Mouse (Mus musculus): ENCODE measurements around the gene Gm37240. TPM values are rescaled to one million over a fixed set of nuclear protein-coding genes. Genes with fewer than 3 reads are reported as not detected.

Gene Gm37240
- total RNA-seq, 1 experiment from 2014 or later = 4.2 TPM

GRCm38 (mm10) chr3:85184916-85185315 lies 702.4 kb downstream of the Gm37240 start:
- DNase-seq = no peak

DNA sequence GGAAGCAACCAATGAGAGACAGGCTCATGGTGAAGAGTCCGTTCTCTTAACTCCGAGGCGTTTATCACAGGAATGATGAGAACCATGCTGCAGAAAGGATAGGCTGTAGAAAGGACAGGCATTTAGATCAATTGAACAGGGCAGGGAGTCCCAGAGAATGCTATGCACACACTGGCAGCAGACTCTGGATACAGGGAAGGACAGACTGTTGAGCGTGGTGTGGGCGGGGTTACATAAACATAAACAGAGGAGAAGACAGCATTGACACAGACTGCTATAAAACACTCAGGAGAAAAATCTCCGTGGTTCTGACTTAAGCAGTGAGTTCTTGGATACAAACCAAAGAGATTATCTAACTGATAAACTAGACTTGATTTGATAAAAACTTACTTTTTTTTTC lies 703.2 kb downstream of the Gm37240 start:
- DNase-seq = no peak

- no peak for DNase-seq
Observed at GRCm38 (mm10) chr3:85176736-85177135, 710.6 kb downstream of the Gm37240 start.

DNA sequence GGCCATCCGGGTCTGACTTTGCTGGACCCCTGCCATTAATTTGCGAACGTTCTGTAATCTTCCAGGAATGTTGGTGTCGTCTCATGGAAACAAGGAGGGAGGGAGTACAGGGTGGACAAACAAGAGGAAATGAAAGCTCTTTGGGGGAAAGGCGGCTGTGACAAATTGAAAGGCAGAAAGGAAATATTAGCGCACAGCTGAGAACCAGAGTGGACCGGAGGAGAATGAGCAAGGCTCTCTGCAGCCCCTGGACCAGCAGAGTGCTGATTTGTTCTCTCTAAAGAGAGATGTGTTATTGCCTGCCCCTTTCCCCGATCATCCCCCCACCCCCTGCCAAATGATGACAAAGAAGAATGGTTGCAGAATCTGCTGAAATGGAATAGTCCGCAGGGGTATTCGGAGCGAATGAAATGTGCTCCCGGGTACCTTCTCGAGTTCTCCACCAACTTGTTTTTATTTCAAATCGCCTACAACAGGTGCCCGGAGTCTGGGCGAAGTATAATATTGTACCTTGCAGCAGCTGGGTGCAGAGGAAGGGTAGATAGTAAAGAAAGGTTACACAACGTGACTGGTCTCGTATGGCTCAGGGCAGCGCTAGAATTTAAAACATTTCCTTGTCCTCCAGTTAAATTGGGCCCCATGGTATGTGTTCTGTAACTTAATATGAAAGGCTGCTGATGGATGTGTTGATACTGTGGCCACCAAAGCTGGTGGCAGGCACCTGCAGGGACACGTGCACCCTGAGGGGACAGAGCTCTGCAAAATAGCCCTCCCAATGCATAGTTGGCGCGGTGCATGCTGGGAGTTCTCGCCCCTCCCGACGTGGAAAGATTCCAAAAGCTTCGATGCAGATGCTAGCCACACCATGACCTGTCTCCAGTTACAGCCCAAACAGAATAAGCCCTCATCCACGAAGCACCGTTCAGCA lies 712.5 kb downstream of the Gm37240 start:
- no peak for DNase-seq

DNA sequence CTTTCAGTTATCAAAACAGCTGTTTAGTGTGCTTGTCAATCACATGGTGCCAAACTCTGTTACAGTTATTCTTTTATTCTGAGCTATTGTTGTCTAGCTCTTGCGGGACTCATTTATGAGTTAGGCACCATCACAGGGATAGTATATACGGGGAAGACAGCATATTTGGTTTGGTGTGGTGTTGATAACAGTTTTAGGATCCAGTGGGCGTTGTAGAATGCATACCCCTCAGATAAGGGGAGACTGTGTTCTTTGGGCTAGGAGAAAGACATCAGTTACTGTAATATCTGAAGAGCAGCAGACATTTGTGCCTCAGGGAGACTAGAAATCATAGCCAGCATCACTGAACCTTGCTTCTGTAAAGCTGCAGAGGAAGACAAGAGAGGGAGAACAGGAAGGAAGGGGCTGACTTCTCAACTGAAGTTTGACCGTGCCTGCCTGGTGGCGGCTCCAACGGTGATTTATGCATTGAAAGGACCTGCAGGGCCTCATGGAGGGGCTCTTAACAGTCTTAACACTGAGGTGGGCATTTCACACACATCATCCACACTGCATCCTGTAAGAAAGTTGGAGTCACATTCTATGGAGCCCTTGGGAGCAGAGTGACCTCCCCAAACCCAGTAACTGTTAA lies 713.8 kb downstream of the Gm37240 start:
- DNase-seq = no peak

DNA sequence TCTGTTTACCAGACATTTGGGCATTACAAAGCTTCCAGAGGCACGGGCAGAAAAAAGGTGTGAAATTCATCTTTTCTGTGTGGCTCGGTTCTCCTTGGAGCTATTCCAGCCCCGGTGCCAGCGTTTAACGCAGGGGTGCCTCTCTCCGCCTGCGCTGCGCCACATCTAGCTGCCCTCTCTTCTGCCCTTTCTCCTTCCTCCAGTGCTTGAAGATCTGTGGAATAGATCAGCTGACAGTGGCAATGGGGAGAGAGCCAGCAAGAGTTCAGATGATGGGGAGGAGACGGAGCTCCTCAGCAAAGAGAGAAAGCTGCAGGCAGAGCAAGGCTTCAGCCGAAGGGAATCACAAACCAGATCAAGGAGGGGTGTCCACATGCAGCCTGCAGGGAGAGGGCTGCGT lies 714.8 kb downstream of the Gm37240 start:
- no peak for DNase-seq

GRCm38 (mm10) chr3:85172096-85172495 lies 715.2 kb downstream of the Gm37240 start:
- DNase-seq = no peak

GRCm38 (mm10) chr3:85168816-85169215 lies 718.5 kb downstream of the Gm37240 start:
- DNase-seq = no peak

- peak; percentile 25 for DNase-seq
Observed at GRCm38 (mm10) chr3:85164931-85165330, 722.4 kb downstream of the Gm37240 start.

- no peak for DNase-seq
Observed at GRCm38 (mm10) chr3:85163396-85163795, 723.9 kb downstream of the Gm37240 start.

- DNase-seq = no peak
Observed at GRCm38 (mm10) chr3:85162430-85162829, 724.9 kb downstream of the Gm37240 start.

GRCm38 (mm10) chr3:85160816-85161215 lies 726.5 kb downstream of the Gm37240 start:
- DNase-seq = no peak

DNA sequence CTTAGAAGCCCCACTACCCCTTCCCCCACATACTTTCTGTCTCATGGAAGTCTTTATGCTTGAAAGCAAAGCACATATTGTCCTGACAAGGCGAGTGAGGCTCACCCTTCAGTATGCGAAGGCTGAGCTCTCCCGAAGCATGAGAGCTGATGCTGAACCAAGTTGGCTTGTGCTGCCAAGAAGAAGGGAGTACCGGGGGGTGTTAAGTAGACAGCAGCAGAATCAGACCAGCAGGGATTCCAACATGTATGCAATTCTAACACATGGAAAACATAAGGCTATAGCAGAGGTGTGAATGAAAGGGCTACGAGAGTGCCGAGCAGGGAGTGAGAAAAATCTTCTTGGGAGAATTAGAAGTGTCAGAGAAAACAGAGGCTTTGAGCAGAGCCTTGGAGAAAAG lies 727.7 kb downstream of the Gm37240 start:
- DNase-seq = no peak

GRCm38 (mm10) chr3:85148816-85149215 lies 738.5 kb downstream of the Gm37240 start:
- no peak for DNase-seq

DNA sequence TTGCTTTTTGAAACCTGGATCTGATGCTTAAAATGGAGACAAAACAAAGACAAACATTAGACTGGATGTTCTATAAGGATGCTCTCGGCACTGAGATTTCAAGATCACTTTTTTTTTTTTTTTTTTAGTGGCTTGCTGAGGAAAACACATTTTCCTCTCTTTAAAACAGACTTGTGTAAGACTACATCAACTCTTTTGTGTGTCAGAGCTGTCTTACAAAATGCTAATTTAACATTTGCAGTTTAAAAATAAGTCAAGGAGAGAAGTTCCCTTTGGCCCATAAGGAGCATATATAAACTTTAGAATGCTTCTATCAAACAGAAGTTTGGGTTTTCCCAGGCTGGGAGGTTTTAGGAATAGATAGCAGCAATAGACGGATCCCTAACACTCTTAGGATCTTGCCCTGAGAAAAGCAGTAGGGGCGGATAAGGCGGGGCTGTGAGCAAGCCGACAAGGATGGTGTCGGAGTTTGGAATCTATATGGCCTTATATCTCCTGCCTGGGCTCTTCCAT lies 739.2 kb downstream of the Gm37240 start:
- DNase-seq = no peak

DNA sequence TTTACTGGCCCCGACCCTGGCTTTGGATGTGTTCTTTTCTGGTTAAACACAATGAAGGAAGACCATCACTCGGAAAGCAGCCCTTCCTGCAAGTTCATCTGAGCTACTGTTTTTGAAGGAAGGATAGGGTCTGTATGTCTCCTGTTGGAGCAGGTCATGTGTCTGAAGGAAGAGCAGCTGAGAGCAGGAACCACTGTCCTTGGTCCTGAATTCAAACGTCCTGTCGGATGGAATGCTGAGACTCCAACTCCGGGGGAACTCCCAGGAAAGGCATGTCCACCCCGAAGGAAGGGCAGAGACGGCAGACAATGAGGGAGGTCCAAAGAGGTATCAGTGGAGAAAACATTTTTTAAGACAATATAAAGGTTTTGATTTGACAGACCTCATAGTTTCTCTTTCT lies 741.8 kb downstream of the Gm37240 start:
- DNase-seq = peak; percentile 29

DNA sequence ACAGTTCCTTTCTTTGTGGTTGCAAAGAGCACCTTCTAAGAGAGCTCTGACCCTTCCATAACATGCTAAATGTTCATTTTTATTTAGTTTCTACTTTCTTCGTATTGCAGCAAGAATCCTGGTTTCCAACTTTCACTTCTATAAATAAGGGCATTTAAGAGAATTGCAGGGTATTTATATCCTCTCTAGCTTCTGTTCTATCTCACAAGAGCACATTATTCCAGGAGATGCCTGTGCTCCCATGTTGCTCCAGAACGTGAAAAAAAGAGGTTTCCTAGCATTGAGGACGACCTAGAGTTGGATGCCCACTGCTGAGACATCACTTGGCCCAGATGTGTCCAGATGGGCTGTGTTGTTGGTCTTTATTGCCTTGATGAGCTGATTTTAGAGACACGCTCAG lies 742.2 kb downstream of the Gm37240 start:
- DNase-seq = no peak

DNA sequence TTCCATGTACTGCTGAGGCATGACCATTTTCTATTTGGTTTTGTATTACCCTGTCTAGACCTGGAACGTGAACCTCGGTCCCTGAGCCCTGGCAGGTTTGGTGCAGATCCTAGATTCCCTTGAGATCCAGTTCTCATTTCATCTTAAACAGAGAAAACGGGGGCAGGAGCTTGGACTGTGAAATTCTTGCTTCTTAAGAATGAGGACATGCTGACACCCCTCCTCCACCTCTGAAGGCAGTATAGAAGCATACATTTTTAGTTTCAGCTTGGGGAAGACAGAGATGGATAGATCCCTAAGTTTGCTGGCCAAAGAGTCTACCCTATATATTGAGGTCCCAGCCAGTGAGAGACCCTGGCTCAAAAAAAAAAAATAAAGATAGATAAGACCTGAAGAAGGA lies 742.9 kb downstream of the Gm37240 start:
- no peak for DNase-seq

GRCm38 (mm10) chr3:85140488-85140887 lies 746.8 kb downstream of the Gm37240 start:
- no peak for DNase-seq

DNA sequence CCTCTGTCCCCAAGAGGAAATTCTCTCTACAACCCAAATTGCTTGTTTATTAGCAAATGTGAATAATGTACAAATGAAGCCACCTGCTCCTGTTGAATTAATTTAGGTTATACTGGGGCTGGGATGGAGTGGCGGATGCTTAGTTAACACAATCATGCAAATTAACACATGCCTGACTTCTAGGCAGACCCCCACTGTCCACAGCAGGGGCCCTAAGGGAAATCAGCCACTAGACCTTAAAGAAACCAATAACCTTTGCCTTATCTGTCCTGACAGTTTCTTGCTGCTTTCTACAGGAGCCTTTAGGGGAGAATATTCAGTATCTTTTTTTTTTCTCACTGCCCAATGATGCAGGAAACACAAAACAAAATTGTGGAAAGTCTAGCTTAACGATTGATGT lies 748.9 kb downstream of the Gm37240 start:
- DNase-seq = no peak

DNA sequence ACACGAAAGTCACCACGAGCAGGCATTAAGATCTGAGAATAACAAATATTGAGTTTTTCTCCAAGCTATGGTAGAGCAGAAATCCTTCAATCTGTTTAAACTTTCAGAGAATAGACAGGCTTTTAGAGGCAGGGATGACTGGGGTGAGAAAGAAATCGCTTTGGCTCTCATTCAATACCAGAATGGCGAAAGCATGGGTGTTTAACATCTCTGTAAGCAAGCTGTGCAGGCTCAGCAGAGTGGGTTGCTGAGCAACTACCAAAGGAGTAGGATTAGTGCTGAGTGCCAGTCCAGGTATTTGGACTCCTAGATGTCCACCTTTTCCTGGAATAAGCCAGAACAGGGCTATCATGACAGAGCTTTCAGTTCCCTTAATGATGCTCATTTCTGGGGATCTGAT lies 753.8 kb downstream of the Gm37240 start:
- no peak for DNase-seq

DNA sequence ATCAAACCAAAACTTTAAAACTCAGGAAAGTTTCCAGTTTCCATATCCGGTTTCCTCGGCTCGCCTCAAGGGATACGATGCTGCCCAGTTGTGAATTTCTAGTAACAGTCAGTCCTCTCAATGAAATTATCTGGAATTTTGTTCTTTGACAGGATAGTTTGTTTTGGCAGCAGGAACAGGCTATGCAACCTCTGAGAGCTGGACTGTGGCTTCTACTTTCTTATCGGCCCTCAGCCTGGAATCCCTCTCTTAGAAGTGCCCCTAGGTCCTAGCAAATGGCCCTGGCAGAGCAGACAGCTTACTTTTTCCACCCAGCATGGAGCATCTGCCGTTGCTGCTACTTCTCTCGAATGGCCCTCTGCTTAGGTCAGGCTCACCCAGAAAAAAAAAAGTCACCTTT lies 755.4 kb downstream of the Gm37240 start:
- no peak for DNase-seq

- DNase-seq = no peak
Observed at GRCm38 (mm10) chr3:85128546-85128945, 758.8 kb downstream of the Gm37240 start.

GRCm38 (mm10) chr3:85126970-85127369 lies 760.3 kb downstream of the Gm37240 start:
- DNase-seq = no peak

Measured in adrenal gland, postnatal 14 days (tissue).